Mouse (Mus musculus): Measurements from ENCODE around the gene Blmh. TPM values are rescaled to one million over a fixed set of nuclear protein-coding genes. Genes with fewer than 3 reads are reported as not detected.
A peak's percentile ranks its signal among the peaks of the same experiment; 100 is the strongest.

The Blmh gene
- polyA plus RNA-seq, 1 experiment: 133 TPM

- H3K4me1 ChIP-seq (ENCODE audit: control insufficient read depth, insufficient read depth, low read length): no peaks in the 10 kb centered on the region
- TF ChIP-seq CTCF (IDR thresholded peaks at IDR 0.05; ENCODE audit: low read depth, low read length): no peak
- no peak for TF ChIP-seq EP300 (IDR thresholded peaks at IDR 0.05; ENCODE audit: insufficient read depth, low read depth, low read length)
- no peak for TF ChIP-seq POLR2A (IDR thresholded peaks at IDR 0.05; ENCODE audit: insufficient read depth, low read length)
- H3K4me3 ChIP-seq (ENCODE audit: low read depth, low read length): no peak overlapping the region
- no peak overlapping the region for H3K9ac ChIP-seq (ENCODE audit: low read depth, poor library complexity, severe bottlenecking)
- H3K27me3 ChIP-seq (ENCODE audit: control insufficient read depth, insufficient read depth, low read length, poor library complexity, severe bottlenecking): no peaks in the 10 kb centered on the region
- H3K27ac ChIP-seq (ENCODE audit: insufficient read depth, low read length): no peak overlapping the region
- no peaks in the 10 kb centered on the region for H3K36me3 ChIP-seq (ENCODE audit: control insufficient read depth, insufficient read depth, low read length, poor library complexity, severe bottlenecking)
- H3K9me3 ChIP-seq (replicated peaks; ENCODE audit: control insufficient read depth, insufficient read depth, low read length, poor library complexity, severe bottlenecking): no peaks in the 10 kb centered on the region
Observed at GRCm38 (mm10) chr11:76892972-76893371, 31.6 kb upstream of the Blmh start.

DNA sequence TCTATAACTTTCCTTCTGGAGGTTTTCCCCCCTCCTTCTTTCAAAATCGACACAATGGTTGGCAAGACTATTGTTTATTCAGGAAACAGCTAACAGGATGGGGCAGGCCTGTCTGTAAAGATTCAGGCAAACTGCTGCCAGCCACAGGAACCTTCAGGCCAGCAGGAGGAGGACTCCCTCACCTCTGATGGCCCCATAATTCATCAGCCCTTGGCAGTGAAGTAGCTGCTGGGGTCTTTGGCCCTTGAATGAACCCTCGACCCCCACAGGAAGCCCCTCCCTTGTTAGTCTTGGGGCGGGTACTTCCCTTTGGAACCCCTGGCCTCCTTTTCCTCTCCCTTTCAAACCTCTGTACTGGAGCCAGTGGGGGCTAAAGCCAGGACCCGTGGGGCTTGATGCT is 31.0 kb upstream of the Blmh start:
- Histone ChIP-seq H3K9me3 (replicated peaks; ENCODE audit: control insufficient read depth, insufficient read depth, low read length, poor library complexity, severe bottlenecking) (no peaks in the 10 kb centered on the region), H3K36me3 (ENCODE audit: control insufficient read depth, insufficient read depth, low read length, poor library complexity, severe bottlenecking) (no peaks in the 10 kb centered on the region), H3K4me3 (ENCODE audit: low read depth, low read length) (no peak overlapping the region), H3K27me3 (ENCODE audit: control insufficient read depth, insufficient read depth, low read length, poor library complexity, severe bottlenecking) (no peaks in the 10 kb centered on the region), H3K9ac (ENCODE audit: low read depth, poor library complexity, severe bottlenecking) (no peak overlapping the region), H3K27ac (ENCODE audit: insufficient read depth, low read length) (no peak overlapping the region), H3K4me1 (ENCODE audit: control insufficient read depth, insufficient read depth, low read length) (no peaks in the 10 kb centered on the region)
- TF ChIP-seq POLR2A (IDR thresholded peaks at IDR 0.05; ENCODE audit: insufficient read depth, low read length) (no peak), CTCF (IDR thresholded peaks at IDR 0.05; ENCODE audit: low read depth, low read length) (no peak), EP300 (IDR thresholded peaks at IDR 0.05; ENCODE audit: insufficient read depth, low read depth, low read length) (no peak)

- H3K9me3 ChIP-seq (replicated peaks; ENCODE audit: control insufficient read depth, insufficient read depth, low read length, poor library complexity, severe bottlenecking): no peaks in the 10 kb centered on the region
- no peaks in the 10 kb centered on the region for H3K4me1 ChIP-seq (ENCODE audit: control insufficient read depth, insufficient read depth, low read length)
- TF ChIP-seq CTCF (IDR thresholded peaks at IDR 0.05; ENCODE audit: low read depth, low read length): peak; percentile 46
- no peak for TF ChIP-seq POLR2A (IDR thresholded peaks at IDR 0.05; ENCODE audit: insufficient read depth, low read length)
- no peak overlapping the region for H3K4me3 ChIP-seq (ENCODE audit: low read depth, low read length)
- H3K36me3 ChIP-seq (ENCODE audit: control insufficient read depth, insufficient read depth, low read length, poor library complexity, severe bottlenecking): no peaks in the 10 kb centered on the region
- no peak overlapping the region for H3K9ac ChIP-seq (ENCODE audit: low read depth, poor library complexity, severe bottlenecking)
- H3K27me3 ChIP-seq (ENCODE audit: control insufficient read depth, insufficient read depth, low read length, poor library complexity, severe bottlenecking): no peaks in the 10 kb centered on the region
- H3K27ac ChIP-seq (ENCODE audit: insufficient read depth, low read length): no peak overlapping the region
Observed at GRCm38 (mm10) chr11:76894240-76894639, 30.4 kb upstream of the Blmh start.

DNA sequence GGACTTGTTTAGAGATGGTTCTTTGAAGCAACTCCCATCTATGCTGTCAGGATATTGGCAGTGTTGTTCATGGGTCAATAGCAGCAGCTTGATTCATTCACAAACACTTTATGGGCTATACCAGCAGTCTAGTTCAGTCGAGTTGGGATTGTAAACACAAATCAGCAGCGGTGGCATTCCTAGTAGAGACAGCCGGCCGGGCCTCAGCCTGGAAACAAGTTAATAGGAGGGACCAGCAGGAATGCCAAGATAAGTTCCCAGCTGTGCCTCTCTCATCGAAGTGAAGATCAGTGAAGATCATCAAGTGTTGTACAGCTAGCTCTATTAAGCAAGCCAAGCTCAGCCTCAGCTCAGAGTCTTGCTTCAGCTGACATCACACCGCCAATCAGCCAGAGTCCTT is 28.2 kb upstream of the Blmh start:
- Histone ChIP-seq H3K4me3 (ENCODE audit: low read depth, low read length) (no peak overlapping the region), H3K27ac (ENCODE audit: insufficient read depth, low read length) (no peak overlapping the region), H3K9ac (ENCODE audit: low read depth, poor library complexity, severe bottlenecking) (no peak overlapping the region), H3K9me3 (replicated peaks; ENCODE audit: control insufficient read depth, insufficient read depth, low read length, poor library complexity, severe bottlenecking) (no peaks in the 10 kb centered on the region), H3K4me1 (ENCODE audit: control insufficient read depth, insufficient read depth, low read length) (no peaks in the 10 kb centered on the region), H3K27me3 (ENCODE audit: control insufficient read depth, insufficient read depth, low read length, poor library complexity, severe bottlenecking) (no peaks in the 10 kb centered on the region), H3K36me3 (ENCODE audit: control insufficient read depth, insufficient read depth, low read length, poor library complexity, severe bottlenecking) (no peaks in the 10 kb centered on the region)
- no peak for TF ChIP-seq CTCF (IDR thresholded peaks at IDR 0.05; ENCODE audit: low read depth, low read length)
- no peak for TF ChIP-seq POLR2A (IDR thresholded peaks at IDR 0.05; ENCODE audit: insufficient read depth, low read length)

- no peak overlapping the region for H3K4me3 ChIP-seq (ENCODE audit: low read depth, low read length)
- H3K27me3 ChIP-seq (ENCODE audit: control insufficient read depth, insufficient read depth, low read length, poor library complexity, severe bottlenecking): no peaks in the 10 kb centered on the region
- H3K36me3 ChIP-seq (ENCODE audit: control insufficient read depth, insufficient read depth, low read length, poor library complexity, severe bottlenecking): no peaks in the 10 kb centered on the region
- no peak overlapping the region for H3K9ac ChIP-seq (ENCODE audit: low read depth, poor library complexity, severe bottlenecking)
- H3K27ac ChIP-seq (ENCODE audit: insufficient read depth, low read length): no peak overlapping the region
- H3K9me3 ChIP-seq (replicated peaks; ENCODE audit: control insufficient read depth, insufficient read depth, low read length, poor library complexity, severe bottlenecking): no peaks in the 10 kb centered on the region
- TF ChIP-seq EP300 (IDR thresholded peaks at IDR 0.05; ENCODE audit: insufficient read depth, low read depth, low read length) (no peak), CTCF (IDR thresholded peaks at IDR 0.05; ENCODE audit: low read depth, low read length) (no peak), POLR2A (IDR thresholded peaks at IDR 0.05; ENCODE audit: insufficient read depth, low read length) (no peak)
- H3K4me1 ChIP-seq (ENCODE audit: control insufficient read depth, insufficient read depth, low read length): no peaks in the 10 kb centered on the region
Observed at GRCm38 (mm10) chr11:76897126-76897525, 27.5 kb upstream of the Blmh start.

DNA sequence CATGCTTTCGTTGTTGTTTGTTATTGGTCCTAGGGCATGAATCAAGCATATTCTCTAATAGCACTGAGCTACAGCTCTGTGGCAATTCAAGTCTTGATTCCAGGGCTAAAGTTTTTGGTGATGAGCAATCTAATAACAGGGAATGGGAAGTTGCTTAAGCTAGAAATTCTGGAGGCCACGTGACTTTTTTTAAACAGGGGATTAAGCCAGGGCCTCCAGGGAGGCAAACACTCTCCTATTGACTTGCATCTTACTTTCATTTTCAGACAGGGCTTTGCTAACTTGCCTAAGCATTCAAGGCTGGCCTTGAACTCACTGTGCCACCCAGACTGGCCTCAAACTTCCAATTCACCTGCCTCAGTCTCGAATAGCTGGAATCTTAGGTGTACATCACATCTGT is 26.7 kb upstream of the Blmh start:
- TF ChIP-seq POLR2A (IDR thresholded peaks at IDR 0.05; ENCODE audit: insufficient read depth, low read length): no peak
- no peak for TF ChIP-seq CTCF (IDR thresholded peaks at IDR 0.05; ENCODE audit: low read depth, low read length)
- no peak for TF ChIP-seq EP300 (IDR thresholded peaks at IDR 0.05; ENCODE audit: insufficient read depth, low read depth, low read length)
- no peak overlapping the region for H3K27ac ChIP-seq (ENCODE audit: insufficient read depth, low read length)

More for the DNA sequence above, 26.7 kb upstream of the Blmh start:
- Histone ChIP-seq H3K4me1 (ENCODE audit: control insufficient read depth, insufficient read depth, low read length) (no peaks in the 10 kb centered on the region), H3K9me3 (replicated peaks; ENCODE audit: control insufficient read depth, insufficient read depth, low read length, poor library complexity, severe bottlenecking) (no peaks in the 10 kb centered on the region), H3K4me3 (ENCODE audit: low read depth, low read length) (no peak overlapping the region), H3K27me3 (ENCODE audit: control insufficient read depth, insufficient read depth, low read length, poor library complexity, severe bottlenecking) (no peaks in the 10 kb centered on the region), H3K36me3 (ENCODE audit: control insufficient read depth, insufficient read depth, low read length, poor library complexity, severe bottlenecking) (no peaks in the 10 kb centered on the region), H3K9ac (ENCODE audit: low read depth, poor library complexity, severe bottlenecking) (no peak overlapping the region)

Measured in ES-Bruce4 (cell line).